Mouse (Mus musculus) lung, adult 2 months (tissue): ENCODE results near the gene 2610528A11Rik.
"Not testable (repeated sequence)": the region's sequence is repeated elsewhere in the genome, so short reads cannot be mapped to it uniquely, and the experiment has no call there.

Experiments
- CTCF ChIP-seq: fragments of 200-500 bp; IDR thresholded peaks from 2 replicates; pipeline ENCODE4 v1.5.1; 2011; ENCODE audit warnings: mild to moderate bottlenecking, low read length, control low read depth; ENCODE audit not compliant: insufficient read depth
- POLR2A ChIP-seq: fragments of 200-500 bp; IDR thresholded peaks from 2 replicates; pipeline ENCODE4 v1.6.1; 2011; ENCODE audit warnings: low read depth, mild to moderate bottlenecking, control low read depth, low read length, borderline replicate concordance; ENCODE audit errors: extremely low read depth

DNA sequence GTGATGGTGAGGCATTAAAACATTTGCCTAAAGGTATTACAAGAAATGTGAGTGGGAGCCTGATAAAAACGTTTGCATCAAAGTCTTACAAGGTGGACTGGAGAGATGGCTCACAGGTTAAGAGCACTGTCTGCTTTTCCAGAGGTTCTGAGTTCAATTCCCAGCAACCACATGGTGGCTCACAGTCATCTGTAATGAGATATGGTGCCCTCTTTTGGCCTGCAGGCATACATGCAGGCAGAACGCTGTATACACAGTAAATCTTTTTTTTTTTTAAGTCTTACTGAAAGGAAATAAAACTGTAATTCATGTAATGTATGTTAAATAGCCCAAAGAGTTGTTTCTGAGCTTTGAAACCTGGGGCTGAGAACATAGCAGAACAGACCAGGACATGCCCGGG lies 23.8 kb upstream of the 2610528A11Rik start:
- not testable (repeated sequence) for TF ChIP-seq POLR2A, CTCF
